Mouse (Mus musculus): Measurements from ENCODE around the gene Spata31d1c.

GRCm38 (mm10) chr13:65007971-65008370 is 24.9 kb upstream of the Spata31d1c start:
- TF ChIP-seq POLR2A (IDR thresholded peaks at IDR 0.05; ENCODE audit: low read depth, low read length), result no peak
- no peak for TF ChIP-seq CTCF (IDR thresholded peaks at IDR 0.05; ENCODE audit: extremely low read depth, insufficient read depth, insufficient read length, insufficient replicate concordance)

Measured in spleen, adult 2 months (tissue).